Comparison of ENCODE assay signal across 8 mouse cellular contexts in genomic region chr7:80995266-80996146, GRCm38 (mm10). TPM values are rescaled to one million over a fixed set of nuclear protein-coding genes. Genes with fewer than 3 reads are reported as not detected.
DNase-seq lines count a peak whose midpoint lies in the region; ATAC-seq lines count a peak whose summit lies in the region.

No protein-coding gene starts in this region.

- ATAC-seq in granulocyte monocyte progenitor cell, adult 5-6 weeks (replicated peaks; ENCODE audit: poor library complexity, severe bottlenecking): peak; percentile 66
- no peak for ATAC-seq in liver, embryonic 15.5 days (ENCODE audit: insufficient read depth)

- peak overlapping the region; percentile 98 for H3K4me3 ChIP-seq in liver, embryonic 15.5 days (replicated peaks)

- peak overlapping the region; percentile 95 for H3K4me2 ChIP-seq in liver, embryonic 15.5 days

- 13% methylated on average over 3 of the region's 3 CpGs for WGBS in liver, embryonic 15.5 days (ENCODE audit: insufficient replicate concordance)

- H3K9ac ChIP-seq in liver, embryonic 15.5 days: peak overlapping the region; percentile 98

- peak overlapping the region; percentile 94 for H3K27ac ChIP-seq in liver, embryonic 15.5 days (replicated peaks)

- no peaks in the 10 kb centered on the region for H3K9me3 ChIP-seq in liver, embryonic 15.5 days (replicated peaks)

- peak; percentile 58 to 69 for DNase-seq in spleen, postnatal 36 days (ENCODE audit: low spot score in 2 of 2)
- no peak for DNase-seq in spleen, postnatal 14 days (ENCODE audit: low spot score in 2 of 2)
- DNase-seq in thymus, postnatal 25 days: peak; percentile 40
- DNase-seq in layer of hippocampus, postnatal 10 days (ENCODE audit: low spot score in 2 of 2): no peak
- no peak for DNase-seq in retina, postnatal 1 day
- no peak for DNase-seq in right cerebral cortex, postnatal 4 days

- peaks cover 82% of the 10 kb centered on the region for H3K4me1 ChIP-seq in liver, embryonic 15.5 days (replicated peaks)

- no peaks in the 10 kb centered on the region for H3K27me3 ChIP-seq in liver, embryonic 15.5 days

- H3K36me3 ChIP-seq in liver, embryonic 15.5 days (replicated peaks): no peaks in the 10 kb centered on the region

RNA-seq across cellular contexts. Expression of gene Zfp592, which starts 2.0 kb away (rescaled TPM):
- 26.4 and 37.5 TPM in 2 replicates for total RNA-seq in granulocyte monocyte progenitor cell, adult 5-6 weeks (2014; fragmentation: Nextera tagmentation)
- total RNA-seq in granulocyte monocyte progenitor cell, adult 5-6 weeks (2017): 21.8 and 24.4 TPM in 2 replicates
- polyA plus RNA-seq in liver, embryonic 15.5 days (2015; fragmentation: Nextera tagmentation; extraction: Ambion mirVana): 5.5 and 6.8 TPM in 2 replicates
- total RNA-seq in layer of hippocampus, postnatal 10 days (2021): 10 to 100 TPM; 24.8 to 32.7 TPM

RNA-seq across cellular contexts. Expression of gene Sec11a, which starts 47.9 kb away (rescaled TPM):
- 144 and 167 TPM in 2 replicates for total RNA-seq in granulocyte monocyte progenitor cell, adult 5-6 weeks (2014; fragmentation: Nextera tagmentation)
- 393 and 465 TPM in 2 replicates for total RNA-seq in granulocyte monocyte progenitor cell, adult 5-6 weeks (2017)
- 96.7 and 103 TPM in 2 replicates for polyA plus RNA-seq in liver, embryonic 15.5 days (2015; fragmentation: Nextera tagmentation; extraction: Ambion mirVana)
- 10 to 100 TPM; 75.7 to 79.5 TPM for total RNA-seq in layer of hippocampus, postnatal 10 days (2021)

Comparison
In these comparisons a context has a peak if more than half of its experiments do, and no peak if none do; other contexts are left out.
1. DNase-seq: peak in spleen, postnatal 36 days (2 of 2) and thymus, postnatal 25 days (single experiment); none in spleen, postnatal 14 days (0 of 2), layer of hippocampus, postnatal 10 days (0 of 2), retina, postnatal 1 day (single experiment) and right cerebral cortex, postnatal 4 days (single experiment).